Mouse (Mus musculus): ENCODE measurements at regions not wholly inside any gene's neighbourhood (a gene's known extent, or its start where the extent isn't known, plus 50 kb on each side); places are given as distances from the start of the nearest gene placed in this dataset.

DNA sequence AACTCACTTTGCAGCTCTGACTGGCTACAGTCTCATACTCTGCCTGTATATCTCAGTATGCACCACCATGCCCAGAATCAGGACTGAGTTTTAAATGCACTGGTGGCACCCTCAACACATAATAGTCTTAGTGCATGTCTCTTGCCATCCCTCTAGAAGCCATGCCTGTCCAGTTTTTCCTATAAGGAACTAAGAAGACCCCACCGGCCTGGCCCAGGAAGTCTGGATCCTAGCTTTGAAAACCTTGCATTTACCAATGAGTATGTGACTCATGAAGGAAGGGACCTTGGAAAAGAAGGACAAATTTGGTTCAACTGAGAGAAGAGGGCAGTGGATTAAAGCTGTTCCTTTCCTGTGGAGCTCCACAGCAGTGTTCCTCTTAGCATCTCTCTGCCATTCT is 212.2 kb upstream of the Sesn3 start:
- TF ChIP-seq CTCF (IDR thresholded peaks at IDR 0.05; ENCODE audit: control insufficient read depth, insufficient read depth, insufficient read length) (no peak), USF1 (IDR thresholded peaks at IDR 0.05; ENCODE audit: low read depth) (no peak)

Measured in C2C12 (cell line).